Mouse (Mus musculus): ENCODE results near the gene Antxr2.

- TF ChIP-seq POLR2AphosphoS2 (IDR thresholded peaks at IDR 0.05; ENCODE audit: insufficient read length, low read depth) (no peak), E2F4 (IDR thresholded peaks at IDR 0.05; ENCODE audit: insufficient read depth) (no peak), TCF12 (IDR thresholded peaks at IDR 0.05; ENCODE audit: insufficient read depth, poor library complexity, severe bottlenecking) (no peak), USF1 (IDR thresholded peaks at IDR 0.05; ENCODE audit: low read depth) (no peak), POLR2A (IDR thresholded peaks at IDR 0.05; ENCODE audit: insufficient read length, low read depth) (no peak), SRF (IDR thresholded peaks at IDR 0.05; ENCODE audit: control insufficient read depth, insufficient read length, low read depth) (no peak), MYOD1 (IDR thresholded peaks at IDR 0.05; ENCODE audit: control insufficient read depth in 1 of 3, insufficient read length in 2 of 3, low read depth in 2 of 3) (no peak), MYOG (IDR thresholded peaks at IDR 0.05; ENCODE audit: control insufficient read depth in 1 of 3, insufficient read depth in 1 of 3, insufficient read length in 2 of 3, low read depth in 2 of 3) (no peak), CEBPB (IDR thresholded peaks at IDR 0.05; ENCODE audit: insufficient read depth, poor library complexity, severe bottlenecking) (no peak), TCF3 (IDR thresholded peaks at IDR 0.05; ENCODE audit: insufficient read length, low read depth) (no peak), MAX (IDR thresholded peaks at IDR 0.05; ENCODE audit: low read depth) (no peak)
Measured at GRCm38 (mm10) chr5:97842016-97842415, 188.8 kb downstream of the Antxr2 start.
